Mouse (Mus musculus) embryo, embryonic 9.5 days (tissue): ENCODE measurements around the gene Kirrel3.
A peak's percentile ranks its signal among the peaks of the same experiment; 100 is the strongest.

Experiments used
- DNase-seq: peaks from one replicate; pipeline ENCODE4 v3.0.0-alpha.2; 2017; ENCODE audit errors: extremely low spot score

Gene Kirrel3

GRCm38 (mm10) chr9:34752076-34752800 is 266.5 kb downstream of the Kirrel3 start:
- no peak for DNase-seq

GRCm38 (mm10) chr9:34752801-34753170 is 267.1 kb downstream of the Kirrel3 start:
- DNase-seq, result peak; percentile 59

DNA sequence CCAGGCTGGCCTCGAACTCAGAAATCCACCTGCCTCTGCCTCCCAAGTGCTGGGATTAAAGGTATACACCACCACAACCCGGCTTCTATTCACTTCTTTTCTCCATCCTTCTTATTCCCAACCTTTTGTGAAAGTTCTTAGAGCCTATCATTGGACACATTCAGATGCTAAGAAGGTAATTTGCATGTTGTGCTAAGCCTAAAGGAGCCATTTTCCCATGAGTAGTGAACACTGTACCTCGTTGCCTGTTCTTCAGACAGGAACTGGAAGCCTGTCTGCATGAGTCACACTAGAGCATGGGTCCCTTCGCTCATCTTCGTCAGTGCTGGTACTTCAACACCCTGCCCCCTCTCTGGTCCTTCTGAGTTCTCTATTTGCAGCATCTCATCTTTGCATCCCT is 268.2 kb downstream of the Kirrel3 start:
- no peak for DNase-seq

DNA sequence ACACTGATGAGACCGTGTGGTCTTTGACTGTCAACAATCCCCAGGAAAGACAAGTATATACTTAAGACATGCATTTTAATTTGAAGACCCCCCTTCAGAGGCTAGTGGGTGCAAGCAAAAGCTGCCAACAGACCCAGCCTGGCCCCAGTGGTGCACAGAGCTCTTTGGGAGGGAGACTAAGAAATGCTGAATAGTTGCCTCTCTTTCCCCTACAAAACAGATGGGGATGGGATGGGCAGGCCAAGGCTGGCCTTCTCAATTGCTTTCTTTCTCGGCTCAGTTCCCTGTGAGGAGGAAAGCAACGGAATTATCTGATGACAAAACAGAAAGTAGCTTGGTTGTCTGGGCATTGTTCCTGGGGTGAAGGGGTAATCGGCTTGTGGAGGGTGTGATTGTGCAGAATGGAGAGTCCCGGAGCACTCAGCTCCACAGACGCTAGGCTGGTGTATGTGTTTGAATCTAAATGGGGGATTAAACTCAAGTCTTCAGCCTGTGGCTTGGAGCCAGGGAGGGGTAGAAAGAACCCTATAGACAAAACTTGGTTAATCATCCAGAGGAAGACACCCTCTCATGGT is 268.9 kb downstream of the Kirrel3 start:
- DNase-seq, result no peak

- no peak for DNase-seq
These were observed 270.4 kb downstream of the Kirrel3 start for GRCm38 (mm10) chr9:34756055-34756454.

DNA sequence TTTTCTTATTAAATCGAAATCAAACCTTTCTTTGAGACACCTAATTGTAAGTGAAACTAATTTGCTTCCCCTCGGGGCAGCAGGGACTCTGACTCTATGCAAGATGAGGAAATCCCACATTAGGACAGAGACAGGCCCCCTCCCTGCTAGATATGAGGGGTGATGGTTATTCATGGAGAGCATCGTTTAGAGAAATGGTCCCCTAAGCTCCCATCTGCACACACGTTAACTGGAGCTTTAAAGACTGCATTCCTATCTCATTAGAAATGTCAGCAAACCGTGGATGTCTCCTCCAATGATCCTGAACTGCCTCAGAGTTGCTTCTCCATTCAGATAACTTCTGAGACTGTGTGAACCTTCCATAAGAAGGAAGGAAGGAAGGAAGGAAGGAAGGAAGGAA is 273.2 kb downstream of the Kirrel3 start:
- no peak for DNase-seq

DNA sequence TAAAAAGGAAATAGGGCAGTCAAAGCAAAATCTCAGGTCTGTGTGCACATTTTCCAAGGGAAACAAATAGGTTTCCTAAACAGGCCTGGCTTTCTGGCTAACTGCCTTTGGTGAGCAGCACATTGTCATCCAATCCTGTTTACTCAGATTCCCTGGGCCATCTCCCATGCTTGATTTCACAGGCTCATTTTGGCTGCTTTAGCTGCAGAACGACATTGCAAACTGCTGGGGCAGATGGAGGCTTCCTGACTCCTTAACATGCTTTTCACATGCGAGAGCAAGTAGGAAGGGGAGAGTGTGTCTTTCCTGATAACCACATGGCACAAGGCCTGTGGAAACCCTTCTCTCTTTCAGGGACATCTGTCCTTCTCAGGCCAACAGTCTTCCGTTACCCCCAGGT is 274.8 kb downstream of the Kirrel3 start:
- peak; percentile 15 for DNase-seq

DNA sequence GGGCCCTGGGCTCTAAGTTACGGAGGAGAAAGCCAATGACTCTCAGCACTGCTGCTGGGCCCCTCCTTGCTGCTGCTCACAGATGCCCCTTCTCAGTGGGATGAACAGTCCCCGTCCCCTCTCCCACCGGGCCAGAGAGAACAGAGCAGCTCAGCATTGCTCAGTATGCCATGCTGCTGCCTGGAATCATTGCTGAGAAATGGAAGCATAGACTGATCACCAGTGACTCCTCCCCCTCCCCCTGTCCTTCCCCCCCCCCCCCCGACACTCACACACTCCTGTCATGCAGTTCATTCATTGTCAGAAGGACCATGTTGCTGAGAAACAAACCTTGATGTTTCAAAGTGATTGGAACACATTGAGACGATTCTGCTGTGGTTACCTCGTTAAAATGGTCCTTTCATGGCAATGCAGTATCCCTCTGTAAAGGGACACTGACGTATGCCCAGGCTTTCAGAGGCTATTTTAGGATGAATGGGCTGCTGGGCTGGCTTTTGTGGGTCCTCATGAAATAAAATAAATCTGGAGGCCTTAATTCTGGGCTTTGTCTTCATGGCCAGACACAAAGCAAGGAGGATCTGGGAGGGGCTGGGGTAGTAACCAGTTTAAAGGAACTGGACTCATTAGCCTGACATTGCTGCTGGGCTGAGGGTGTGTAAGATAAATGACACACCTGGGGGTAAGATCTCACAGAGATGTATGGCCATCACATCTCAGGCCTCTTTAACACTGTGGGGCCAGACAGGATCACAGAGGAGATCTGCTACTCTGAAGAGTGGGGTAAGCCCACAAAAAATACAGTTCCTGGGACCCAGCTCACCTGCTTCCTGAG is 281.3 kb downstream of the Kirrel3 start:
- DNase-seq, result no peak

DNA sequence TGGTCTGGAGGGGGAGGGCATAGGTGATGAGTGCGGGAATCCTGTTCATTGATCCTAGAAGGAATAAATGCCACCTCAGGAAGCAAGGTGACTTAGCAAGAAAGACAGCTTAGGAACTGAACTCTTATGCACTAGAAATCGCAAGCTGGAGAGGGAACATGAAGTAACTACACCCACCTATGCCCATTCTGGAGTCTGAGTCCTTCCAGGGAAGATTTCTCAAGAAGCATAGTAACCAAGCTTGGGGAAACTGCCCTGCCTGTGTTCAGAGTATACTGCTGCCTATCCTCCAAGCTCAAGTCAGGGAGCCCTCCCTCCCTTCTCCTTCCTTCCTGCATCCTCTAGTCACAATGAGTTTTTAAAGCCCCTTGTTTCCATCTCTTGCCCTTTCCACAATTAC is 283.3 kb downstream of the Kirrel3 start:
- no peak for DNase-seq

- no peak for DNase-seq
These were observed 285.3 kb downstream of the Kirrel3 start for GRCm38 (mm10) chr9:34770951-34771350.

GRCm38 (mm10) chr9:34771401-34771800 is 285.7 kb downstream of the Kirrel3 start:
- DNase-seq, result no peak

GRCm38 (mm10) chr9:34772022-34772437 is 286.3 kb downstream of the Kirrel3 start:
- DNase-seq, result no peak

DNA sequence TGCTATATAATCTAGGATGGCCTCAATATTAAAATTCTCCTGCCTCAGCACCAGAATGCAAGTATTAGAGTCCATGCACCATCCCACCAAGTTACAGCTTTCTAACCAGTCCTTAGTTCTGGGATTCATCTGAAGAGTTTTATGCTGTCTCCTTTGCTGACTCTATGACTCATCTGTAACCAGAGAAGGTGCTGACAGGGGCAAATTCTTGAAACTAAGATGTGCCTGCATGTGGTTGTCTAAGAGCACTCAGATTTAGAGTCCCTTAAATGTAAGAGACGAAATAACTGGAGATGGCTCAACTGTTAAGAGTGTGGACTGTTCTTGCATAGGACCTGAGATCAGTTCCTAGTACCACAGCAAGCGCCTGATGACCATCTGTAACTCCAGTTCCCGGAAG is 295.7 kb downstream of the Kirrel3 start:
- DNase-seq, result no peak

DNA sequence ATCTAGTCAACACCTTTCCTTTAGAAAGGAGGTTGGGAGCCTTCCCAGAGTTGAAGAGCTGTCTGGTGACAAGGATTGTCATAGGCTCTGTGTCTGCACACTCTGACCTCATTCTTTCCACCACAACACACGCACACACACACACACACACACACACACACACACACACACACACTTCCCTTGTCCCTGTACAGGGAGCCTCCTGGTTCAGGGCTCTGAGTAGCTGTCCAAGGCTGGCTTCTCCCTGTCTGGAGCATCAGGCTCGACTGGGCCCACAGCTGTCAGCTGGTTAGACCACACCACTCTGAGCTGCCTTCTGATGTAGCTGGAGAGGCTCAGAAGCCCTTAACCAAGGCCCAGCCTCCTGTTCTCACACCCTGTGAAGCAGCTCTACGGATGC is 302.2 kb downstream of the Kirrel3 start:
- no peak for DNase-seq

- no peak for DNase-seq
These were observed 309.5 kb downstream of the Kirrel3 start for GRCm38 (mm10) chr9:34795226-34795625.

GRCm38 (mm10) chr9:34797688-34798339 is 312.1 kb downstream of the Kirrel3 start:
- peak; percentile 19 for DNase-seq

DNA sequence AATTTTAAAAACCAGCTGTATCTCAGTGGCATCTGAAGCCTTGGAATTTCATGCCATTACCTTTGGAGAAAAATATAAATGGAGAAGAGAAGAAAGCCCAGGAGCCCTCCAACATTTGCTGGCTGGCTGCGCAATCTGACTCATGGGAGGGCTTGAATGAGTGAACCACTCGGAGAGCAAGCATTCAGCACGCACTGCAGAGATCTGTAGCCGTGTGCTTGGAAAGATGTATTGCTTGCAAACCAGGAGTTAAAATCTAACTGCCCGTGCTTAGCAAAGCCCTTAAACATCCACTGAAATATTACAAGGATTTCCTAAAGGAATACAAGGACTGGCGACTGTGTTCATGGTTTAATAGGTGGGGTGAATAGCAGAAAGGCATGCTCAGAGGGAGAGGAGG is 316.0 kb downstream of the Kirrel3 start:
- no peak for DNase-seq

DNA sequence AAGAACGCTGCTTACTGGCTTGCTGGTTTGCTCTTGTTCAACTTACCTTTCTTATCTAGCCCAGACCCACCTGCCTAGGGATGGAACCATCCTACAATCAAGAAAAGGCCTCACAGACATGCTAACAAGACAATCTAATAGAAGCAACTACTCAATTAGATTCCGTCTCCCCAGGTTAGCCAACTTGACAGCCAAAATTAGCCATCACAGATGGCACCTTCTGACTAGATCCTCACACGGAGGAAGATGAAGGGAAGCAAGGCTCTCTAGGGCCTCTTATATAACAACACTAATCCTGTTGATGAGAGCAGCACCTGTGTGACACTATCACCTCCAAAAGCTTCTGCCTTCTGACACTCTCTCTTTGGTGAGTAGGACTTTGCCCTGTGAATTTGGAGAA is 321.2 kb downstream of the Kirrel3 start:
- DNase-seq, result no peak

DNA sequence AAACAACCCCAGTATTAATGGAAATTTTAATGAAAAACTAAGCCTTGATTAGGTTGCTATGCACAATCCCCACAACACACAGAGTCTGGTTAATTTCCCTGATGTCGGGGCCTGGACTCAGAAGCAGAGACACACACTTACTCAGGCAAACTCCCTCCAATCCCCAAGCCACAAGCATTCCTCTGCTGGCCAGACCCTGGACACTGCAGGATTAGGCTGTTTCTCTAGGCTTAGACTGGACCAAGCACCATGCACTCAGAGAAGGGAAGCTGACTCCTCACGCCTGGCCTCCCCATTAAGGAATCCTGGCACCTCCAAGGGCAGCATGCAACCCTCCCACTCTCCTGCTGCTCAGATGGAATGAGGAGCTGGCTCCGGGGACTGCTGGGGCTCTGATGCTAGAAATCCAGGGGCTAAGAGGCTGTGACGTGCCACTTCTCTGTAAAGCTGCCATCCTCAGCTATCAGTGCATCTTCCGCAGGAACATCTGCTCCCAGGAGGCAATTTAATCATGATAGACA is 324.4 kb downstream of the Kirrel3 start:
- DNase-seq, result no peak

- no peak for DNase-seq
These were observed 332.8 kb downstream of the Kirrel3 start for GRCm38 (mm10) chr9:34818325-34818976.

- no peak for DNase-seq
These were observed 338.8 kb downstream of the Kirrel3 start for GRCm38 (mm10) chr9:34824358-34825088.
